Comparison of ENCODE assay signal across 8 mouse cellular contexts in the genomic region with DNA sequence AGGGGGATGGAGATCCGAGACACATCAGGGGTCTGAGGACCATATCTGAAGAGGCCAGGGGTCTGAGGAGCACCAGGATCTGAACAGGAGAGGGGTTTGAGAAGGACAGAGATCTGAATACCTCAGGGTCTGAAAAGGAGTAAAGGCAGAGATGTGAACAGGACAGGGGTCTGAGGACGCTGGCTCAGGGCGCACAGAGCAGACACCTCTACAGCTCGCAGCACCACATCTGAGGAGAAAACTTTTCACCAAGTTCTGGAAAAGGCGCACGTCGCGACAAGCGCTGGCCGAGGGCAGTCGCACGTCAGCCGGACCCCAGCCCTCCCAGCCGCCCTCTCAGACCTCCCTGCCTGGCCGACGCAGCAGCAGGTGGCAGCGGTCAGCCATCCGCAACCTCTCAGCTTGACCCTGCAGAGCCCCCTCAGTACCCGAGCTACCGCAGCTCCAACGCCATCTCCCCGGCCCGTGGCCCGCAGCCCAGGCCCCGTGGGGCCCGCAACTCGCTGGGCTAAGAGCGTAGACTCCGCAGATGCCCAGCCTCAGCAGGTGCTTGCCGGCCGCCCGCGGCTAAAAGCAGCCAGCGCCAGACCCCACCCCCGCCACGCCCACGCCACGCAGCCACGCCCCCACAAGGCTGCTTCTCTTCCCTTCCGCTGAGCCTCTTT. TPM values are rescaled to one million over a fixed set of nuclear protein-coding genes. Genes with fewer than 3 reads are reported as not detected.
DNase-seq lines count a peak whose midpoint lies in the region; ATAC-seq and TF ChIP-seq lines count a peak whose summit lies in the region.

No protein-coding gene starts in this region.

- 1% methylated on average over 40 of the region's 40 CpGs for WGBS in heart, embryonic 14.5 days
- 1% methylated on average over 26 of the region's 40 CpGs for whole genome bisulfite sequencing in forebrain, embryonic 16.5 days
- 3% methylated on average over 34 of the region's 40 CpGs for WGBS in macrophage (ENCODE audit: missing documents)

- H3K79me2 ChIP-seq in macrophage (ENCODE audit: inconsistent target): peaks cover 50% of the 10 kb centered on the region

- H3K4me3 ChIP-seq in heart, embryonic 14.5 days (ENCODE audit: control insufficient read depth in 1 of 2, insufficient read depth in 1 of 2, low read depth in 1 of 2, low read length in 2 of 2): peak overlapping the region; percentile 73 to 95
- H3K4me3 ChIP-seq in ES-E14 (ENCODE audit: insufficient read depth in 1 of 2, low read depth in 1 of 2, low read length in 2 of 2, poor library complexity in 1 of 2, severe bottlenecking in 1 of 2) (peak overlapping the region; percentile 79 to 94), macrophage (ENCODE audit: inconsistent target) (peak overlapping the region; percentile 64)
- H3K4me3 ChIP-seq in forebrain, embryonic 16.5 days (replicated peaks; ENCODE audit: low read length): peak overlapping the region; percentile 91

- in situ Hi-C loops in ES-E14 (cut with MboI; ENCODE audit: low sequenced_read_pairs in 2 of 2, unreplicated experiment in 2 of 2): loop anchor here in 1 of 2 experiments (5.0 kb wide), 2 partner anchors 54 to 119 kb away; a partner anchor contains a TSS

- H3K9me3 ChIP-seq in heart, embryonic 14.5 days (ENCODE audit: control insufficient read depth, low read length): no peaks in the 10 kb centered on the region
- H3K9me3 ChIP-seq in ES-E14 (ENCODE audit: control insufficient read depth, insufficient read depth, low read depth, low read length): no peaks in the 10 kb centered on the region
- no peaks in the 10 kb centered on the region for H3K9me3 ChIP-seq in forebrain, embryonic 16.5 days (ENCODE audit: control insufficient read depth, low read length)

- H3K27me3 ChIP-seq in heart, embryonic 14.5 days (ENCODE audit: control insufficient read depth, insufficient read depth, low read length): no peaks in the 10 kb centered on the region
- H3K27me3 ChIP-seq in forebrain, embryonic 16.5 days (replicated peaks; ENCODE audit: control insufficient read depth, insufficient read depth, low read length): no peaks in the 10 kb centered on the region

- peak overlapping the region; percentile 73 for H3K9ac ChIP-seq in heart, embryonic 14.5 days (ENCODE audit: low read length)
- H3K9ac ChIP-seq in ES-E14 (ENCODE audit: insufficient read depth, low read depth, low read length, poor library complexity, severe bottlenecking): peak overlapping the region; percentile 74
- peak overlapping the region; percentile 78 for H3K9ac ChIP-seq in forebrain, embryonic 16.5 days (replicated peaks; ENCODE audit: low read depth, low read length)

- no peaks in the 10 kb centered on the region for H3K36me3 ChIP-seq in heart, embryonic 14.5 days (ENCODE audit: control insufficient read depth, insufficient read depth, low read length)
- H3K36me3 ChIP-seq in ES-E14 (ENCODE audit: control insufficient read depth, insufficient read depth, low read length, poor library complexity, severe bottlenecking) (no peaks in the 10 kb centered on the region), macrophage (ENCODE audit: inconsistent target) (no peaks in the 10 kb centered on the region)
- H3K36me3 ChIP-seq in forebrain, embryonic 16.5 days (ENCODE audit: control insufficient read depth, insufficient read depth): no peaks in the 10 kb centered on the region

- H3K4me2 ChIP-seq in heart, embryonic 14.5 days (ENCODE audit: low read length): peak overlapping the region; percentile 89
- H3K4me2 ChIP-seq in forebrain, embryonic 16.5 days (ENCODE audit: low read length): peak overlapping the region; percentile 90

- DNase-seq in heart, postnatal 14 days: no peak
- DNase-seq in ES-E14 (ENCODE audit: low read depth, low spot score): no peak
- DNase-seq in urinary bladder, adult 18-20 months (ENCODE audit: low spot score in 2 of 2): no peak
- DNase-seq in cerebellum, postnatal 36 days: no peak
- DNase-seq in embryo, embryonic 11 days: no peak

- no peak overlapping the region for H3K27ac ChIP-seq in heart, embryonic 14.5 days (replicated peaks in 1 of 2; ENCODE audit: control insufficient read depth in 1 of 2, insufficient read depth in 1 of 2, low read depth in 2 of 2, low read length in 2 of 2)
- no peak overlapping the region for H3K27ac ChIP-seq in ES-E14 (ENCODE audit: insufficient read depth, low read depth, low read length, poor library complexity, severe bottlenecking)
- no peak overlapping the region for H3K27ac ChIP-seq in forebrain, embryonic 16.5 days (ENCODE audit: low read length)
- peak overlapping the region; percentile 46 for H3K27ac ChIP-seq in macrophage

- peak; percentile 4; the same call in 1 of the 2 replicates for ATAC-seq in heart, embryonic 14.5 days (ENCODE audit: insufficient number of reproducible peaks, insufficient read depth, low FRiP score, low read depth)
- ATAC-seq in forebrain, embryonic 16.5 days: no peak; the same call in 1 of the 2 replicates

- H3K4me1 ChIP-seq in heart, embryonic 14.5 days (ENCODE audit: control insufficient read depth in 2 of 2, insufficient read depth in 2 of 2, low read length in 2 of 2): peaks cover 3 to 13% of the 10 kb centered on the region in 2 experiments
- peaks cover 3 to 13% of the 10 kb centered on the region in 2 experiments; a peak in 2 of 4 replicates for H3K4me1 ChIP-seq in ES-E14 (ENCODE audit: control insufficient read depth in 2 of 2, insufficient read depth in 2 of 2, low read length in 2 of 2, poor library complexity in 1 of 2)
- peaks cover 12% of the 10 kb centered on the region for H3K4me1 ChIP-seq in forebrain, embryonic 16.5 days (replicated peaks; ENCODE audit: control insufficient read depth, insufficient read depth, low read length)

- intact Hi-C loops in heart, postnatal 14 days (cut with DNase I): loop anchor here (2.0 to 10.0 kb wide), 3 partner anchors 51 to 163 kb away; a partner anchor contains a TSS

TF ChIP-seq in ES-E14, 5 proteins besides CTCF, POLR2A, EP300 and RAD21:
- TF ChIP-seq ZNF384 (IDR thresholded peaks at IDR 0.05; ENCODE audit: low read depth, low read length): no peak
- TF ChIP-seq ZC3H11A (IDR thresholded peaks at IDR 0.05; ENCODE audit: borderline replicate concordance, low read depth, low read length): no peak
- no peak for TF ChIP-seq MAFK (IDR thresholded peaks at IDR 0.05; ENCODE audit: insufficient read depth, low read depth, low read length)
- no peak for TF ChIP-seq HCFC1 (IDR thresholded peaks at IDR 0.05; ENCODE audit: borderline replicate concordance, insufficient read depth, low read length)

RNA-seq across cellular contexts. Expression of a gene that starts 11.7 kb away (rescaled TPM):
- 18.6 and 19.1 TPM in 2 replicates for polyA plus RNA-seq in heart, embryonic 14.5 days (2014; fragmentation: Nextera tagmentation; extraction: Ambion mirVana)
- 10 to 100 TPM; 14.5 to 17.0 TPM for total RNA-seq in heart, postnatal 14 days (2021)
- 12.5 and 17.6 TPM in 2 replicates for total RNA-seq in ES-E14 (2012; rRNA removed)
- polyA plus RNA-seq in forebrain, embryonic 16.5 days (2015; fragmentation: Nextera tagmentation; extraction: Ambion mirVana): 118 and 123 TPM in 2 replicates
- total RNA-seq in macrophage (2018; cell fraction: chromatin; rRNA removed): 100 to 1,000 TPM in 19 of 26 experiments, 10 to 100 TPM in 7; 43.9 to 352 (median 164) TPM
- 10 to 100 TPM; 14.6 to 67.9 (median 47.5) TPM for total RNA-seq in macrophage (2018; cell fraction: cytosol; rRNA removed)
- 100 to 1,000 TPM in 14 of 26 experiments, 10 to 100 TPM in 12; 28.4 to 157 (median 105) TPM for total RNA-seq in macrophage (2018; cell fraction: nucleus; rRNA removed)
- 22.5 to 38.4 TPM (median 36.0 TPM) in 3 replicates for polyA plus RNA-seq in macrophage (2018)
